Mouse (Mus musculus) neural tube, embryonic 12.5 days (tissue): ENCODE measurements around the gene Mecom. TPM values are rescaled to one million over a fixed set of nuclear protein-coding genes. Genes with fewer than 3 reads are reported as not detected.

Experiments used
- ATAC-seq: fragments of 200-750 bp; cut with Nextera tagmentation; 2 replicates; pipeline ENCODE4 v1.8.0; 2017; ENCODE audit warnings: low read depth, mild to moderate bottlenecking, moderate TSS enrichment, moderate library complexity; ENCODE audit not compliant: low FRiP score
- H3K27ac ChIP-seq: fragments of 300-500 bp; sonication (generic); 2 replicates; pipeline ENCODE4 v1.5.1; 2016
- H3K27me3 ChIP-seq: fragments of 300-500 bp; sonication (generic); replicated peaks from 2 replicates; pipeline ENCODE4 v1.6.1; 2016; ENCODE audit warnings: mild to moderate bottlenecking
- H3K36me3 ChIP-seq: fragments of 300-500 bp; sonication (generic); 2 replicates; pipeline ENCODE4 v1.6.1; 2016; ENCODE audit warnings: mild to moderate bottlenecking
- H3K4me1 ChIP-seq: fragments of 300-500 bp; sonication (generic); 2 replicates; pipeline ENCODE4 v1.6.1; 2016
- H3K4me2 ChIP-seq: fragments of 300-500 bp; sonication (generic); replicated peaks from 2 replicates; pipeline ENCODE4 v1.6.1; 2016; ENCODE audit warnings: mild to moderate bottlenecking
- H3K4me3 ChIP-seq: fragments of 300-500 bp; sonication (generic); 2 replicates; pipeline ENCODE4 v1.5.1; 2016
- H3K9ac ChIP-seq: fragments of 300-500 bp; sonication (generic); 2 replicates; pipeline ENCODE4 v1.6.1; 2016; ENCODE audit warnings: mild to moderate bottlenecking
- H3K9me3 ChIP-seq: fragments of 300-500 bp; sonication (generic); 2 replicates; pipeline ENCODE4 v1.6.1; 2016; ENCODE audit warnings: mild to moderate bottlenecking
- WGBS: fragments of 180-500 bp; shearing (Covaris S2); methylation state at CpG from one replicate; pipeline ENCODE4 v1.1.7; 2016; 5-methylcytosine and 5-hydroxymethylcytosine counted together
- polyA plus RNA-seq: library from polyadenylated mRNA; unstranded; fragments of >200 nt; fragmentation: Nextera tagmentation; extraction: Ambion mirVana; gene quantifications from 2 replicates; pipeline ENCODE4 v1.2.1, GENCODE M21; 2016

The Mecom gene
- polyA plus RNA-seq, 1 experiment from 2014 or later: 16.1 TPM

- H3K27me3 ChIP-seq: no peaks in the 10 kb centered on the region
- no peaks in the 10 kb centered on the region for H3K36me3 ChIP-seq
- no peak for ATAC-seq
- H3K27ac ChIP-seq: no peak overlapping the region
- no peak overlapping the region for H3K9ac ChIP-seq
- no peaks in the 10 kb centered on the region for H3K4me1 ChIP-seq
- no peak overlapping the region for H3K4me3 ChIP-seq
- H3K4me2 ChIP-seq: no peak overlapping the region
- WGBS: 77% methylated on average over 6 of the region's 6 CpGs
- H3K9me3 ChIP-seq: no peaks in the 10 kb centered on the region
Observed at GRCm38 (mm10) chr3:30138588-30138987, 409.2 kb downstream of the Mecom start.

GRCm38 (mm10) chr3:30135857-30136256 is 412.0 kb downstream of the Mecom start:
- 87% methylated on average over 6 of the region's 6 CpGs for WGBS
- Histone ChIP-seq H3K36me3 (no peaks in the 10 kb centered on the region), H3K9me3 (no peaks in the 10 kb centered on the region), H3K27me3 (no peaks in the 10 kb centered on the region), H3K4me2 (no peak overlapping the region), H3K4me3 (no peak overlapping the region), H3K4me1 (no peaks in the 10 kb centered on the region), H3K27ac (no peak overlapping the region), H3K9ac (no peak overlapping the region)
- no peak for ATAC-seq

GRCm38 (mm10) chr3:30135119-30135518 is 412.7 kb downstream of the Mecom start:
- H3K27me3 ChIP-seq: no peaks in the 10 kb centered on the region
- WGBS: 95% methylated on average over 1 of the region's 1 CpGs
- H3K9me3 ChIP-seq: no peaks in the 10 kb centered on the region
- ATAC-seq: no peak
- no peak overlapping the region for H3K27ac ChIP-seq
- no peak overlapping the region for H3K4me2 ChIP-seq
- no peaks in the 10 kb centered on the region for H3K4me1 ChIP-seq
- no peak overlapping the region for H3K9ac ChIP-seq
- no peak overlapping the region for H3K4me3 ChIP-seq
- no peaks in the 10 kb centered on the region for H3K36me3 ChIP-seq

GRCm38 (mm10) chr3:30132981-30133380 is 414.8 kb downstream of the Mecom start:
- no peak for ATAC-seq
- Histone ChIP-seq H3K36me3 (no peaks in the 10 kb centered on the region), H3K27me3 (no peaks in the 10 kb centered on the region), H3K4me2 (no peak overlapping the region), H3K27ac (no peak overlapping the region), H3K9ac (no peak overlapping the region), H3K9me3 (no peaks in the 10 kb centered on the region), H3K4me1 (no peaks in the 10 kb centered on the region), H3K4me3 (no peak overlapping the region)
- 85% methylated on average over 3 of the region's 3 CpGs for WGBS

- Histone ChIP-seq H3K4me1 (no peaks in the 10 kb centered on the region), H3K9ac (no peak overlapping the region), H3K27ac (no peak overlapping the region), H3K9me3 (no peaks in the 10 kb centered on the region), H3K27me3 (no peaks in the 10 kb centered on the region), H3K4me2 (no peak overlapping the region), H3K4me3 (no peak overlapping the region), H3K36me3 (no peaks in the 10 kb centered on the region)
- WGBS: 83% methylated on average over 2 of the region's 2 CpGs
- ATAC-seq: no peak
Observed at GRCm38 (mm10) chr3:30132370-30132769, 415.4 kb downstream of the Mecom start.

GRCm38 (mm10) chr3:30130495-30130894 is 417.3 kb downstream of the Mecom start:
- WGBS: 62% methylated on average over 4 of the region's 4 CpGs
- no peaks in the 10 kb centered on the region for H3K4me1 ChIP-seq
- H3K4me3 ChIP-seq: no peak overlapping the region
- H3K27me3 ChIP-seq: no peaks in the 10 kb centered on the region
- H3K27ac ChIP-seq: no peak overlapping the region
- no peak overlapping the region for H3K9ac ChIP-seq
- H3K9me3 ChIP-seq: no peaks in the 10 kb centered on the region
- no peaks in the 10 kb centered on the region for H3K36me3 ChIP-seq
- ATAC-seq: no peak
- H3K4me2 ChIP-seq: no peak overlapping the region

GRCm38 (mm10) chr3:30122618-30123017 is 425.2 kb downstream of the Mecom start:
- H3K27ac ChIP-seq: no peak overlapping the region

GRCm38 (mm10) chr3:30120790-30121512 is 426.9 kb downstream of the Mecom start:
- no peak overlapping the region for H3K9ac ChIP-seq
- H3K27ac ChIP-seq: no peak overlapping the region
- no peak overlapping the region for H3K4me3 ChIP-seq
- no peaks in the 10 kb centered on the region for H3K9me3 ChIP-seq
- 86% methylated on average over 8 of the region's 8 CpGs for WGBS
- no peak for ATAC-seq
- no peaks in the 10 kb centered on the region for H3K36me3 ChIP-seq
- H3K4me2 ChIP-seq: no peak overlapping the region
- H3K27me3 ChIP-seq: no peaks in the 10 kb centered on the region
- no peaks in the 10 kb centered on the region for H3K4me1 ChIP-seq

More at GRCm38 (mm10) chr3:30122618-30123017, 425.2 kb downstream of the Mecom start:
- Histone ChIP-seq H3K4me2 (no peak overlapping the region), H3K4me3 (no peak overlapping the region), H3K36me3 (no peaks in the 10 kb centered on the region), H3K9me3 (no peaks in the 10 kb centered on the region), H3K27me3 (no peaks in the 10 kb centered on the region), H3K9ac (no peak overlapping the region), H3K4me1 (no peaks in the 10 kb centered on the region)
- WGBS: 86% methylated on average over 3 of the region's 3 CpGs
- no peak for ATAC-seq

GRCm38 (mm10) chr3:30118594-30119297 is 429.1 kb downstream of the Mecom start:
- 85% methylated on average over 7 of the region's 7 CpGs for WGBS
- H3K27ac ChIP-seq: no peak overlapping the region
- no peak overlapping the region for H3K4me3 ChIP-seq
- no peaks in the 10 kb centered on the region for H3K36me3 ChIP-seq
- no peaks in the 10 kb centered on the region for H3K4me1 ChIP-seq
- H3K27me3 ChIP-seq: no peaks in the 10 kb centered on the region
- no peak for ATAC-seq
- no peak overlapping the region for H3K9ac ChIP-seq
- H3K9me3 ChIP-seq: no peaks in the 10 kb centered on the region
- H3K4me2 ChIP-seq: no peak overlapping the region

- no peaks in the 10 kb centered on the region for H3K27me3 ChIP-seq
- WGBS: 8% methylated on average over 3 of the region's 3 CpGs
- H3K27ac ChIP-seq: no peak overlapping the region
- no peaks in the 10 kb centered on the region for H3K36me3 ChIP-seq
- H3K4me2 ChIP-seq: no peak overlapping the region
- H3K9ac ChIP-seq: no peak overlapping the region
- no peaks in the 10 kb centered on the region for H3K4me1 ChIP-seq
- no peak overlapping the region for H3K4me3 ChIP-seq
- H3K9me3 ChIP-seq: no peaks in the 10 kb centered on the region
- ATAC-seq: no peak
Observed at GRCm38 (mm10) chr3:30113249-30113770, 434.5 kb downstream of the Mecom start.

GRCm38 (mm10) chr3:30107945-30108670 is 439.7 kb downstream of the Mecom start:
- H3K27ac ChIP-seq: no peak overlapping the region
- no peaks in the 10 kb centered on the region for H3K9me3 ChIP-seq
- 65% methylated on average over 9 of the region's 9 CpGs for WGBS

GRCm38 (mm10) chr3:30106481-30106880 is 441.3 kb downstream of the Mecom start:
- Histone ChIP-seq H3K4me2 (no peak overlapping the region), H3K36me3 (no peaks in the 10 kb centered on the region), H3K27me3 (no peaks in the 10 kb centered on the region), H3K4me1 (no peaks in the 10 kb centered on the region), H3K9me3 (no peaks in the 10 kb centered on the region), H3K27ac (no peak overlapping the region), H3K4me3 (no peak overlapping the region), H3K9ac (no peak overlapping the region)
- ATAC-seq: no peak
- 74% methylated on average over 18 of the region's 18 CpGs for WGBS

More at GRCm38 (mm10) chr3:30107945-30108670, 439.7 kb downstream of the Mecom start:
- no peak overlapping the region for H3K4me3 ChIP-seq
- H3K4me2 ChIP-seq: no peak overlapping the region
- H3K36me3 ChIP-seq: no peaks in the 10 kb centered on the region
- no peaks in the 10 kb centered on the region for H3K27me3 ChIP-seq
- no peak for ATAC-seq
- no peak overlapping the region for H3K9ac ChIP-seq
- H3K4me1 ChIP-seq: no peaks in the 10 kb centered on the region
